Mouse (Mus musculus) spleen, postnatal 14 days (tissue): ENCODE results near the gene Shc2.

ENCODE experiments used
- DNase-seq, 2 experiments: peaks; one replicate each; pipeline ENCODE4 v3.0.0; 2021 to 2022; ENCODE audit warnings: low spot score in 2 of 2

Shc2 gene

GRCm38 (mm10) chr10:79637128-79638110 is at the start of gene Shc2:
TSS of gene Shc2 (minus strand) at chr10:79637918.
- DNase-seq: no peak

- no peak for DNase-seq
These were observed 49.8 kb upstream of the Shc2 start for GRCm38 (mm10) chr10:79687513-79687912.

GRCm38 (mm10) chr10:79686691-79687090 is 49.0 kb upstream of the Shc2 start:
- no peak for DNase-seq

- no peak for DNase-seq
These were observed 48.5 kb upstream of the Shc2 start for GRCm38 (mm10) chr10:79686219-79686618.

GRCm38 (mm10) chr10:79684770-79685600 is 47.3 kb upstream of the Shc2 start:
- no peak for DNase-seq

- DNase-seq: no peak
These were observed 46.3 kb upstream of the Shc2 start for GRCm38 (mm10) chr10:79683726-79684640.

GRCm38 (mm10) chr10:79682916-79683582 is 45.3 kb upstream of the Shc2 start:
- DNase-seq: peak in 1 of 2 experiments; percentile 44

GRCm38 (mm10) chr10:79682551-79682915 is 44.8 kb upstream of the Shc2 start:
- no peak for DNase-seq

GRCm38 (mm10) chr10:79681591-79682245 is 44.0 kb upstream of the Shc2 start, which contains the start of gene Cdc34:
TSS of gene Cdc34 (plus strand) at chr10:79682195.
- DNase-seq: peak; percentile 97

- DNase-seq: no peak
These were observed 43.1 kb upstream of the Shc2 start for GRCm38 (mm10) chr10:79680606-79681495.

- DNase-seq: no peak
These were observed 37.8 kb upstream of the Shc2 start for GRCm38 (mm10) chr10:79675346-79676035.

- DNase-seq: no peak
These were observed 35.3 kb upstream of the Shc2 start for GRCm38 (mm10) chr10:79673054-79673453.

- no peak for DNase-seq
These were observed 34.4 kb upstream of the Shc2 start for GRCm38 (mm10) chr10:79672088-79672455.

GRCm38 (mm10) chr10:79671396-79672087 is 33.8 kb upstream of the Shc2 start:
- no peak for DNase-seq

GRCm38 (mm10) chr10:79670071-79670888 is 32.6 kb upstream of the Shc2 start:
- no peak for DNase-seq

- peak; percentile 51 to 69 for DNase-seq
These were observed 31.9 kb upstream of the Shc2 start for GRCm38 (mm10) chr10:79669576-79670057.
